Mouse (Mus musculus): ENCODE measurements around the gene Bcl11a. TPM values are rescaled to one million over a fixed set of nuclear protein-coding genes. Genes with fewer than 3 reads are reported as not detected.

The Bcl11a gene
- total and polyA plus RNA-seq, 3 experiments: 25.4 to 93.2 (median 53.5) TPM

- Histone ChIP-seq H3K36me3 (replicated peaks) (peaks cover 69% of the 10 kb centered on the region), H3K4me3 (ENCODE audit: low read depth, low read length) (no peak overlapping the region), H3K9me3 (replicated peaks) (no peaks in the 10 kb centered on the region), H3K4me1 (ENCODE audit: insufficient read depth, low read depth, low read length) (peaks cover 92% of the 10 kb centered on the region), H3K27me3 (ENCODE audit: insufficient read depth, low read length) (no peaks in the 10 kb centered on the region)
- TF ChIP-seq POLR2AphosphoS5 (IDR thresholded peaks at IDR 0.05; ENCODE audit: insufficient replicate concordance, low read depth, low read length) (no peak), TAL1 (conservative IDR thresholded peaks at IDR 0.05; ENCODE audit: low read depth, low read length) (no peak), GATA2 (IDR thresholded peaks at IDR 0.05; ENCODE audit: borderline replicate concordance, low read depth, low read length) (no peak)
- ATAC-seq (ENCODE audit: extremely low read depth, insufficient number of reproducible peaks, low FRiP score, poor library complexity, severe bottlenecking) (no peak), DNase-seq (ENCODE audit: low spot score) (no peak)
These were observed 56.1 kb downstream of the Bcl11a start for GRCm38 (mm10) chr11:24133928-24134327.

- TF ChIP-seq TAL1 (conservative IDR thresholded peaks at IDR 0.05; ENCODE audit: low read depth, low read length) (no peak), GATA2 (IDR thresholded peaks at IDR 0.05; ENCODE audit: borderline replicate concordance, low read depth, low read length) (no peak), CTCF (IDR thresholded peaks at IDR 0.05; ENCODE audit: low read depth, low read length) (no peak), POLR2AphosphoS5 (IDR thresholded peaks at IDR 0.05; ENCODE audit: insufficient replicate concordance, low read depth, low read length) (no peak), GATA1 (IDR thresholded peaks at IDR 0.05; ENCODE audit: borderline replicate concordance, low read length) (no peak)
- Histone ChIP-seq H3K4me1 (ENCODE audit: insufficient read depth, low read depth, low read length) (peaks cover 87% of the 10 kb centered on the region), H3K4me3 (ENCODE audit: low read depth, low read length) (no peak overlapping the region), H3K27me3 (ENCODE audit: insufficient read depth, low read length) (no peaks in the 10 kb centered on the region), H3K9me3 (replicated peaks) (peaks cover 7% of the 10 kb centered on the region; the same call in 1 of the 2 replicates), H3K36me3 (replicated peaks) (peaks cover 70% of the 10 kb centered on the region)
- DNase-seq (ENCODE audit: low spot score) (no peak), ATAC-seq (ENCODE audit: extremely low read depth, insufficient number of reproducible peaks, low FRiP score, poor library complexity, severe bottlenecking) (no peak)
These were observed 57.4 kb downstream of the Bcl11a start for GRCm38 (mm10) chr11:24135244-24135643.

GRCm38 (mm10) chr11:24136084-24136785, 58.4 kb downstream of the Bcl11a start:
- H3K9me3 ChIP-seq (replicated peaks): peaks cover 7% of the 10 kb centered on the region; the same call in 1 of the 2 replicates
- H3K27me3 ChIP-seq (ENCODE audit: insufficient read depth, low read length): no peaks in the 10 kb centered on the region
- peaks cover 71% of the 10 kb centered on the region for H3K36me3 ChIP-seq (replicated peaks)
- peak; percentile 42 for DNase-seq (ENCODE audit: low spot score)
- H3K4me3 ChIP-seq (ENCODE audit: low read depth, low read length): peak overlapping the region; percentile 22; the same call in 1 of the 2 replicates
- H3K4me1 ChIP-seq (ENCODE audit: insufficient read depth, low read depth, low read length): peaks cover 87% of the 10 kb centered on the region
- TF ChIP-seq GATA1 (IDR thresholded peaks at IDR 0.05; ENCODE audit: borderline replicate concordance, low read length) (no peak), TAL1 (conservative IDR thresholded peaks at IDR 0.05; ENCODE audit: low read depth, low read length) (peak; percentile 45; the same call in 1 of the 2 replicates)
- ATAC-seq (ENCODE audit: extremely low read depth, insufficient number of reproducible peaks, low FRiP score, poor library complexity, severe bottlenecking): peak; percentile 83

GRCm38 (mm10) chr11:24137891-24138290, 60.0 kb downstream of the Bcl11a start:
- H3K36me3 ChIP-seq (replicated peaks): peaks cover 74% of the 10 kb centered on the region
- H3K4me3 ChIP-seq (ENCODE audit: low read depth, low read length): no peak overlapping the region; the same call in 1 of the 2 replicates
- H3K9me3 ChIP-seq (replicated peaks): peaks cover 7% of the 10 kb centered on the region; the same call in 1 of the 2 replicates
- H3K4me1 ChIP-seq (ENCODE audit: insufficient read depth, low read depth, low read length): peaks cover 88% of the 10 kb centered on the region
- ATAC-seq (ENCODE audit: extremely low read depth, insufficient number of reproducible peaks, low FRiP score, poor library complexity, severe bottlenecking): no peak
- TF ChIP-seq TAL1 (conservative IDR thresholded peaks at IDR 0.05; ENCODE audit: low read depth, low read length) (no peak), GATA1 (IDR thresholded peaks at IDR 0.05; ENCODE audit: borderline replicate concordance, low read length) (no peak), GATA2 (IDR thresholded peaks at IDR 0.05; ENCODE audit: borderline replicate concordance, low read depth, low read length) (no peak), CTCF (IDR thresholded peaks at IDR 0.05; ENCODE audit: low read depth, low read length) (no peak), POLR2AphosphoS5 (IDR thresholded peaks at IDR 0.05; ENCODE audit: insufficient replicate concordance, low read depth, low read length) (no peak)
- no peak for DNase-seq (ENCODE audit: low spot score)
- no peaks in the 10 kb centered on the region for H3K27me3 ChIP-seq (ENCODE audit: insufficient read depth, low read length)

- H3K27me3 ChIP-seq (ENCODE audit: insufficient read depth, low read length): no peaks in the 10 kb centered on the region
- ATAC-seq (ENCODE audit: extremely low read depth, insufficient number of reproducible peaks, low FRiP score, poor library complexity, severe bottlenecking) (no peak), DNase-seq (ENCODE audit: low spot score) (no peak)
- H3K36me3 ChIP-seq (replicated peaks): peaks cover 74% of the 10 kb centered on the region
- peaks cover 7% of the 10 kb centered on the region; the same call in 1 of the 2 replicates for H3K9me3 ChIP-seq (replicated peaks)
- no peak for TF ChIP-seq GATA2 (IDR thresholded peaks at IDR 0.05; ENCODE audit: borderline replicate concordance, low read depth, low read length)
- TF ChIP-seq TAL1 (conservative IDR thresholded peaks at IDR 0.05; ENCODE audit: low read depth, low read length): no peak
- no peak for TF ChIP-seq POLR2AphosphoS5 (IDR thresholded peaks at IDR 0.05; ENCODE audit: insufficient replicate concordance, low read depth, low read length)
- TF ChIP-seq CTCF (IDR thresholded peaks at IDR 0.05; ENCODE audit: low read depth, low read length): no peak
- no peak for TF ChIP-seq GATA1 (IDR thresholded peaks at IDR 0.05; ENCODE audit: borderline replicate concordance, low read length)
- no peak overlapping the region for H3K4me3 ChIP-seq (ENCODE audit: low read depth, low read length)
- H3K4me1 ChIP-seq (ENCODE audit: insufficient read depth, low read depth, low read length): peaks cover 86% of the 10 kb centered on the region
These were observed 60.9 kb downstream of the Bcl11a start for GRCm38 (mm10) chr11:24138600-24139375.

- DNase-seq (ENCODE audit: low spot score) (no peak), ATAC-seq (ENCODE audit: extremely low read depth, insufficient number of reproducible peaks, low FRiP score, poor library complexity, severe bottlenecking) (no peak)
- no peaks in the 10 kb centered on the region for H3K27me3 ChIP-seq (ENCODE audit: insufficient read depth, low read length)
- TF ChIP-seq TAL1 (conservative IDR thresholded peaks at IDR 0.05; ENCODE audit: low read depth, low read length): no peak
- no peak for TF ChIP-seq CTCF (IDR thresholded peaks at IDR 0.05; ENCODE audit: low read depth, low read length)
- TF ChIP-seq GATA2 (IDR thresholded peaks at IDR 0.05; ENCODE audit: borderline replicate concordance, low read depth, low read length): no peak
- no peak for TF ChIP-seq GATA1 (IDR thresholded peaks at IDR 0.05; ENCODE audit: borderline replicate concordance, low read length)
- TF ChIP-seq POLR2AphosphoS5 (IDR thresholded peaks at IDR 0.05; ENCODE audit: insufficient replicate concordance, low read depth, low read length): no peak
- peaks cover 7% of the 10 kb centered on the region; the same call in 1 of the 2 replicates for H3K9me3 ChIP-seq (replicated peaks)
- H3K4me1 ChIP-seq (ENCODE audit: insufficient read depth, low read depth, low read length): peaks cover 86% of the 10 kb centered on the region
- no peak overlapping the region for H3K4me3 ChIP-seq (ENCODE audit: low read depth, low read length)
- H3K36me3 ChIP-seq (replicated peaks): peaks cover 77% of the 10 kb centered on the region
These were observed 61.6 kb downstream of the Bcl11a start for GRCm38 (mm10) chr11:24139432-24139831.

All from G1E (cell line).